Mouse (Mus musculus) CH12.LX (cell line): ENCODE measurements at regions not wholly inside any gene's neighbourhood (a gene's known extent, or its start where the extent isn't known, plus 50 kb on each side); places are given as distances from the start of the nearest gene placed in this dataset.
"Not testable (repeated sequence)": the region's sequence is repeated elsewhere in the genome, so short reads cannot be mapped to it uniquely, and the experiment has no call there.

ENCODE experiments used
- ELF1 ChIP-seq: IDR thresholded peaks from 2 replicates; pipeline ENCODE4 v1.6.1; 2014; ENCODE audit warnings: low read depth, mild to moderate bottlenecking, inconsistent platforms, low read length, improper control_type of control experiment
- MEF2A ChIP-seq: IDR thresholded peaks from 2 replicates; pipeline ENCODE4 v1.6.1; 2014; ENCODE audit warnings: low read depth, mild to moderate bottlenecking, inconsistent platforms, low read length, improper control_type of control experiment, borderline replicate concordance
- MXI1 ChIP-seq: IDR thresholded peaks from 2 replicates; pipeline ENCODE4 v1.6.1; 2011; ENCODE audit warnings: mild to moderate bottlenecking, low read depth, low read length, improper control_type of control experiment

DNA sequence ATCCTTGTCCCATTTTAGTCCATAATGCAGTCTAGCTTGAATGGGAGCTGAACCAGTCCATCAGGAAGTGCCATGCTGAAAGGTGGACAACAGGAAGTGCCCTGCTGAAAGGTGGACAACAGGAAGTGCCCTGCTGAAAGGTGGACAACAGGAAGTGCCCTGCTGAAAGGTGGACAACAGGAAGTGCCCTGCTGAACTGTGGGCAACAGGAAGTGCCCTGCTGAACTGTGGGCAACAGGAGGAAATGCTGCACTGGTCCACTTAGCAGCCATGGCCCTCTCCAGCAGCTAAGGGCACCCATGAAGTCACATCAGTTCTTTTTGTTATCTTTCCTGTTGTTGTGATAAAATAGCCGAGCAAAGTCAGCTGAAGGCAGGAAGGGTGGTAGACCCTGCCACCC lies 112.1 kb upstream of the Rybp start:
- TF ChIP-seq MEF2A, MXI1, ELF1: not testable (repeated sequence)
